In genomic region chr8:3262779-3263178, GRCm38 (mm10) we compare ENCODE assay signal across 24 mouse cellular contexts. TPM values are rescaled to one million over a fixed set of nuclear protein-coding genes. Genes with fewer than 3 reads are reported as not detected.
DNase-seq lines count a peak whose midpoint lies in the region; ATAC-seq and TF ChIP-seq lines count a peak whose summit lies in the region.
"Had no signal": no experiment of that assay in that cellular context is flagged by ENCODE, and none has a peak within 500 bp of the region (broad histone marks: within the 10 kb centered on the region; RNA-seq: fewer than 3 reads in every experiment).

No protein-coding gene starts in this region.

- peaks cover 35% of the 10 kb centered on the region for H3K4me1 ChIP-seq in liver, adult 2 months (ENCODE audit: control insufficient read depth, insufficient read depth, low read length)
- peaks cover 26% of the 10 kb centered on the region for H3K4me1 ChIP-seq in liver, embryonic 11.5 days (replicated peaks; ENCODE audit: control insufficient read depth, insufficient read depth, low read length)
- no peaks in the 10 kb centered on the region; the same call in 1 of the 2 replicates for H3K4me1 ChIP-seq in midbrain, embryonic 11.5 days (ENCODE audit: control insufficient read depth, insufficient read depth, low read length)
- H3K4me1 ChIP-seq in midbrain, embryonic 16.5 days (ENCODE audit: control insufficient read depth, insufficient read depth, low read length): peaks cover 3% of the 10 kb centered on the region; the same call in 1 of the 2 replicates
- peaks cover 20% of the 10 kb centered on the region for H3K4me1 ChIP-seq in intestine, postnatal 0 days (replicated peaks; ENCODE audit: control insufficient read depth, insufficient read depth, low read length)
- H3K4me1 ChIP-seq: embryonic facial prominence, embryonic 12.5 days had no signal

- H3K9ac ChIP-seq in liver, adult 2 months (ENCODE audit: low read depth, low read length): no peak overlapping the region
- H3K9ac ChIP-seq in liver, embryonic 11.5 days (ENCODE audit: low read depth, low read length): no peak overlapping the region
- H3K9ac ChIP-seq in midbrain, embryonic 11.5 days (ENCODE audit: low read length): no peak overlapping the region
- H3K9ac ChIP-seq in midbrain, embryonic 16.5 days (ENCODE audit: low read depth, low read length): no peak overlapping the region
- H3K9ac ChIP-seq in intestine, postnatal 0 days (ENCODE audit: low read depth, low read length): no peak overlapping the region
- H3K9ac ChIP-seq: embryonic facial prominence, embryonic 12.5 days; forebrain, embryonic 13.5 days; forebrain, embryonic 15.5 days; forebrain, postnatal 0 days had no signal

- no peak for TF ChIP-seq CTCF in liver, adult 2 months (IDR thresholded peaks at IDR 0.05; ENCODE audit: low read depth, low read length)
- TF ChIP-seq CTCF in intestine, postnatal 0 days (IDR thresholded peaks at IDR 0.05; ENCODE audit: low read depth): no peak

- TF ChIP-seq POLR2A in liver, adult 2 months (IDR thresholded peaks at IDR 0.05; ENCODE audit: extremely low read depth, insufficient read depth, low read length): no peak

- H3K27me3 ChIP-seq in liver, adult 2 months (ENCODE audit: control insufficient read depth, insufficient read depth, low read length): no peaks in the 10 kb centered on the region
- no peaks in the 10 kb centered on the region for H3K27me3 ChIP-seq in liver, embryonic 11.5 days (replicated peaks; ENCODE audit: control insufficient read depth, insufficient read depth, low read length)
- no peaks in the 10 kb centered on the region for H3K27me3 ChIP-seq in midbrain, embryonic 11.5 days (ENCODE audit: control insufficient read depth, insufficient read depth, low read length)
- H3K27me3 ChIP-seq in midbrain, embryonic 16.5 days (ENCODE audit: control insufficient read depth, insufficient read depth, low read depth, low read length): no peaks in the 10 kb centered on the region
- H3K27me3 ChIP-seq in intestine, postnatal 0 days (replicated peaks; ENCODE audit: control insufficient read depth, insufficient read depth, low read length): no peaks in the 10 kb centered on the region
- H3K27me3 ChIP-seq: CH12.LX; embryonic facial prominence, embryonic 12.5 days; forebrain, embryonic 13.5 days; forebrain, embryonic 15.5 days; Patski had no signal

- 43% methylated on average over 3 of the region's 3 CpGs for WGBS in liver, adult 2 months
- WGBS in liver, embryonic 11.5 days: 77% methylated on average over 3 of the region's 3 CpGs
- 95% methylated on average over 3 of the region's 3 CpGs for WGBS in midbrain, embryonic 11.5 days
- WGBS in midbrain, embryonic 16.5 days: 94% methylated on average over 3 of the region's 3 CpGs
- 46% methylated on average over 3 of the region's 3 CpGs for WGBS in intestine, postnatal 0 days

- ATAC-seq in liver, embryonic 11.5 days (replicated peaks; ENCODE audit: low FRiP score): no peak
- ATAC-seq in midbrain, embryonic 11.5 days (ENCODE audit: low FRiP score): no peak
- ATAC-seq in midbrain, embryonic 16.5 days: no peak
- ATAC-seq in intestine, postnatal 0 days: peak; percentile 69
- ATAC-seq: activated CD4-positive, CD25-positive, alpha-beta regulatory T cell, adult 4 months; CD4-positive, CD25-positive, alpha-beta regulatory T cell, adult 4 months; forebrain, embryonic 13.5 days; forebrain, embryonic 15.5 days; forebrain, postnatal 0 days; Patski had no signal

- peaks cover 17% of the 10 kb centered on the region for H3K36me3 ChIP-seq in liver, adult 2 months (ENCODE audit: control insufficient read depth, insufficient read depth, low read length)
- peaks cover 17% of the 10 kb centered on the region for H3K36me3 ChIP-seq in liver, embryonic 11.5 days (ENCODE audit: control insufficient read depth, insufficient read depth, low read length)
- peaks cover 4% of the 10 kb centered on the region; the same call in 1 of the 2 replicates for H3K36me3 ChIP-seq in midbrain, embryonic 11.5 days (ENCODE audit: control insufficient read depth, insufficient read depth, low read length)
- H3K36me3 ChIP-seq in midbrain, embryonic 16.5 days (ENCODE audit: control insufficient read depth, insufficient read depth, low read length): peaks cover 9% of the 10 kb centered on the region
- H3K36me3 ChIP-seq in intestine, postnatal 0 days (ENCODE audit: control insufficient read depth, insufficient read depth): peaks cover 16% of the 10 kb centered on the region; the same call in 1 of the 2 replicates
- H3K36me3 ChIP-seq: G1E had no signal

- H3K4me2 ChIP-seq in liver, embryonic 11.5 days: no peak overlapping the region
- H3K4me2 ChIP-seq in midbrain, embryonic 11.5 days: no peak overlapping the region
- H3K4me2 ChIP-seq in midbrain, embryonic 16.5 days (ENCODE audit: low read length): no peak overlapping the region
- peak overlapping the region; percentile 35 for H3K4me2 ChIP-seq in intestine, postnatal 0 days (replicated peaks; ENCODE audit: low read depth)
- H3K4me2 ChIP-seq: embryonic facial prominence, embryonic 12.5 days; forebrain, embryonic 13.5 days; forebrain, embryonic 15.5 days had no signal

- H3K79me2 ChIP-seq in liver, adult 2 months (ENCODE audit: control insufficient read depth, insufficient read depth, low read length): peaks cover 57% of the 10 kb centered on the region

- H3K9me3 ChIP-seq in liver, embryonic 11.5 days (ENCODE audit: control insufficient read depth, low read length): no peaks in the 10 kb centered on the region
- H3K9me3 ChIP-seq in midbrain, embryonic 11.5 days (ENCODE audit: control insufficient read depth, low read length): no peaks in the 10 kb centered on the region; the same call in 1 of the 2 replicates
- no peaks in the 10 kb centered on the region; the same call in 1 of the 2 replicates for H3K9me3 ChIP-seq in midbrain, embryonic 16.5 days (replicated peaks; ENCODE audit: control insufficient read depth, low read length, poor library complexity, severe bottlenecking)
- H3K9me3 ChIP-seq in intestine, postnatal 0 days (ENCODE audit: control insufficient read depth): no peaks in the 10 kb centered on the region
- H3K9me3 ChIP-seq: embryonic facial prominence, embryonic 12.5 days; forebrain, embryonic 15.5 days; G1E had no signal

- H3K27ac ChIP-seq in liver, adult 2 months (replicated peaks; ENCODE audit: insufficient read depth, low read depth, low read length): peak overlapping the region; percentile 34; the same call in 1 of the 2 replicates
- H3K27ac ChIP-seq in liver, embryonic 11.5 days (ENCODE audit: low read depth, low read length): no peak overlapping the region
- no peak overlapping the region for H3K27ac ChIP-seq in midbrain, embryonic 11.5 days (ENCODE audit: low read depth, low read length)
- no peak overlapping the region for H3K27ac ChIP-seq in midbrain, embryonic 16.5 days (ENCODE audit: low read length)
- H3K27ac ChIP-seq in intestine, postnatal 0 days (ENCODE audit: low read depth, low read length): no peak overlapping the region; the same call in 1 of the 2 replicates
- H3K27ac ChIP-seq: embryonic facial prominence, embryonic 10.5 days; embryonic facial prominence, embryonic 12.5 days; forebrain, embryonic 13.5 days; forebrain, embryonic 15.5 days had no signal

- DNase-seq in liver, adult 2 months (ENCODE audit: extremely low read depth, low read depth, low spot score): no peak
- DNase-seq in liver, embryonic 11.5 days (ENCODE audit: low spot score): no peak
- DNase-seq in midbrain, embryonic 11.5 days (ENCODE audit: low spot score, missing footprints): peak; percentile 57
- no peak for DNase-seq in adrenal gland, adult 2 months
- DNase-seq: adrenal gland, postnatal 10 days; adrenal gland, postnatal 25 days; B cell, adult 2 months; cerebellum, adult 11 months; cerebellum, adult 18-20 months; cerebellum, adult 8-10 months; cerebellum, adult 9-11 months; cerebellum, postnatal 14 days; forebrain, postnatal 0 days had no signal

- H3K4me3 ChIP-seq in liver, adult 2 months (ENCODE audit: insufficient read depth, low read depth, low read length): no peak overlapping the region
- no peak overlapping the region for H3K4me3 ChIP-seq in liver, embryonic 11.5 days (ENCODE audit: low read depth, low read length)
- no peak overlapping the region for H3K4me3 ChIP-seq in midbrain, embryonic 11.5 days (ENCODE audit: low read depth, low read length)
- no peak overlapping the region for H3K4me3 ChIP-seq in midbrain, embryonic 16.5 days (ENCODE audit: low read depth, low read length)
- no peak overlapping the region for H3K4me3 ChIP-seq in intestine, postnatal 0 days (ENCODE audit: low read depth, low read length)
- H3K4me3 ChIP-seq: embryonic facial prominence, embryonic 10.5 days; embryonic facial prominence, embryonic 12.5 days; forebrain, embryonic 13.5 days; forebrain, embryonic 15.5 days had no signal

RNA-seq across cellular contexts. Expression of gene Insr, which starts 16.6 kb away (rescaled TPM):
- 70.0 and 89.0 TPM in 2 replicates for total RNA-seq in liver, adult 2 months (2014; rRNA removed)
- polyA plus RNA-seq in liver, adult 2 months (2012; rRNA removed): 28.5 and 30.3 TPM in 2 replicates
- 26.5 and 34.5 TPM in 2 replicates for polyA plus RNA-seq in liver, embryonic 11.5 days (2014; fragmentation: Nextera tagmentation; extraction: Ambion mirVana)
- 31.5 and 31.7 TPM in 2 replicates for polyA plus RNA-seq in midbrain, embryonic 11.5 days (2014; fragmentation: Nextera tagmentation; extraction: Ambion mirVana)
- polyA plus RNA-seq in midbrain, embryonic 16.5 days (2015; fragmentation: Nextera tagmentation; extraction: Ambion mirVana): 48.6 and 54.1 TPM in 2 replicates
- 20.7 and 21.3 TPM in 2 replicates for polyA plus RNA-seq in intestine, postnatal 0 days (2015; fragmentation: Nextera tagmentation; extraction: Ambion mirVana)
- 100 to 1,000 TPM; 101 to 153 TPM for total RNA-seq in adrenal gland, adult 2 months (2021)
- 31.6 and 44.1 TPM in 2 replicates for polyA plus RNA-seq in adrenal gland, adult 2 months (2012; rRNA removed)
